26 mouse cellular contexts compared by ENCODE assay signal in the genomic region with DNA sequence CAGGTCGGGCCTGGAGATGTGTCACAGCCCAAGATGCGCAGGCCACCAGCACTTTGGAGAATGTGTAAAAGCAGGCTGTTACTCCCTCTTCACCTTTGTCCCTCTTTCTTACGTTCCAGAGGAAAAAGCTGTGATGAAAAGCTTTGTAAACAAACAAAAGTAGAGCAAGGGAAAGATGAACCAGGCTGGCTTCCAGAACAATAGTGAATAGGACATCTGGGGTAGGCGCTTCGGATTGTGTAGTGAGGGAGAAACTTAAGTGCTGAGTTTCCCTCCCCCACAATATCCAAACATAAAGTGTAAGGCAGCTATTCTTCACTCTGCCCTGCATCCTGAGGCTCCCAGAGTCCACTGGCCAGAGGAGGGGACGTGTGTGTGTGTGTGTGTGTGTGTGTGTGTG. TPM values are rescaled to one million over a fixed set of nuclear protein-coding genes. Genes with fewer than 3 reads are reported as not detected.
DNase-seq lines count a peak whose midpoint lies in the region; ATAC-seq and TF ChIP-seq lines count a peak whose summit lies in the region.
"Had no signal": no experiment of that assay in that cellular context is flagged by ENCODE, and none has a peak within 500 bp of the region (broad histone marks: within the 10 kb centered on the region; RNA-seq: fewer than 3 reads in every experiment).

No protein-coding gene starts in this region.

- no peak for ATAC-seq in hindbrain, embryonic 11.5 days (ENCODE audit: low FRiP score)
- no peak for ATAC-seq in hindbrain, embryonic 16.5 days
- ATAC-seq: activated CD4-positive, CD25-positive, alpha-beta regulatory T cell, adult 4 months; forebrain, postnatal 0 days; intestine, embryonic 16.5 days had no signal

- no peak overlapping the region for H3K4me2 ChIP-seq in hindbrain, embryonic 11.5 days (replicated peaks; ENCODE audit: low read depth, low read length)
- no peak overlapping the region for H3K4me2 ChIP-seq in hindbrain, embryonic 16.5 days (ENCODE audit: low read length)
- H3K4me2 ChIP-seq: heart, embryonic 13.5 days; limb, embryonic 13.5 days; liver, embryonic 11.5 days; stomach, embryonic 15.5 days had no signal

- H3K27ac ChIP-seq in hindbrain, embryonic 11.5 days (ENCODE audit: low read depth, low read length), result no peak overlapping the region
- H3K27ac ChIP-seq in hindbrain, embryonic 16.5 days (ENCODE audit: low read depth, low read length), result no peak overlapping the region
- H3K27ac ChIP-seq in layer of hippocampus, adult 2 months, result peak overlapping the region; percentile 28; the same call in 1 of the 2 replicates
- H3K27ac ChIP-seq in embryonic facial prominence, embryonic 10.5 days (replicated peaks), result peak overlapping the region; percentile 48; the same call in 1 of the 2 replicates
- H3K27ac ChIP-seq: heart, embryonic 13.5 days; limb, embryonic 13.5 days; stomach, embryonic 15.5 days had no signal

- no peaks in the 10 kb centered on the region for H3K9me3 ChIP-seq in hindbrain, embryonic 11.5 days (ENCODE audit: control insufficient read depth, low read length)
- H3K9me3 ChIP-seq in hindbrain, embryonic 16.5 days (ENCODE audit: control insufficient read depth, low read length), result no peaks in the 10 kb centered on the region
- no peaks in the 10 kb centered on the region for H3K9me3 ChIP-seq in embryonic facial prominence, embryonic 10.5 days
- H3K9me3 ChIP-seq: limb, embryonic 13.5 days; stomach, embryonic 15.5 days had no signal

- H3K9ac ChIP-seq in hindbrain, embryonic 11.5 days (ENCODE audit: low read depth, low read length), result no peak overlapping the region
- no peak overlapping the region for H3K9ac ChIP-seq in hindbrain, embryonic 16.5 days (ENCODE audit: low read depth, low read length)
- H3K9ac ChIP-seq: forebrain, postnatal 0 days; heart, embryonic 13.5 days; limb, embryonic 13.5 days; stomach, embryonic 15.5 days had no signal

- no peak overlapping the region for H3K4me3 ChIP-seq in hindbrain, embryonic 11.5 days (ENCODE audit: low read depth, low read length)
- H3K4me3 ChIP-seq in hindbrain, embryonic 16.5 days (ENCODE audit: low read length), result no peak overlapping the region
- no peak overlapping the region for H3K4me3 ChIP-seq in layer of hippocampus, adult 2 months
- H3K4me3 ChIP-seq in embryonic facial prominence, embryonic 10.5 days, result no peak overlapping the region
- H3K4me3 ChIP-seq: heart, embryonic 13.5 days; limb, embryonic 13.5 days; megakaryocyte, embryonic 14.5 days; stomach, embryonic 15.5 days had no signal

- H3K27me3 ChIP-seq in hindbrain, embryonic 11.5 days (ENCODE audit: control insufficient read depth, insufficient read depth, low read length), result no peaks in the 10 kb centered on the region
- no peaks in the 10 kb centered on the region for H3K27me3 ChIP-seq in hindbrain, embryonic 16.5 days (replicated peaks; ENCODE audit: control insufficient read depth, insufficient read depth, low read length)
- H3K27me3 ChIP-seq in embryonic facial prominence, embryonic 10.5 days (replicated peaks; ENCODE audit: low read depth, poor library complexity, severe bottlenecking), result no peaks in the 10 kb centered on the region
- H3K27me3 ChIP-seq: CH12.LX; heart, embryonic 13.5 days; limb, embryonic 13.5 days; megakaryocyte, embryonic 14.5 days; stomach, embryonic 15.5 days had no signal

- TF ChIP-seq CTCF in layer of hippocampus, adult 2 months (conservative IDR thresholded peaks at IDR 0.05), result no peak

- WGBS in hindbrain, embryonic 11.5 days, result 52% methylated on average over 6 of the region's 6 CpGs
- 46% methylated on average over 6 of the region's 6 CpGs for WGBS in hindbrain, embryonic 16.5 days
- WGBS in embryonic facial prominence, embryonic 10.5 days, result 45% methylated on average over 6 of the region's 6 CpGs

- H3K36me3 ChIP-seq in hindbrain, embryonic 11.5 days (ENCODE audit: control insufficient read depth, insufficient read depth, low read length), result no peaks in the 10 kb centered on the region
- H3K36me3 ChIP-seq in hindbrain, embryonic 16.5 days (ENCODE audit: control insufficient read depth, insufficient read depth, low read length), result no peaks in the 10 kb centered on the region
- H3K36me3 ChIP-seq in embryonic facial prominence, embryonic 10.5 days (replicated peaks), result no peaks in the 10 kb centered on the region
- H3K36me3 ChIP-seq: heart, embryonic 13.5 days; limb, embryonic 13.5 days; stomach, embryonic 15.5 days had no signal

- no peaks in the 10 kb centered on the region for H3K4me1 ChIP-seq in hindbrain, embryonic 11.5 days (replicated peaks; ENCODE audit: control insufficient read depth, insufficient read depth, low read length)
- no peaks in the 10 kb centered on the region for H3K4me1 ChIP-seq in hindbrain, embryonic 16.5 days (ENCODE audit: control insufficient read depth, insufficient read depth, low read depth, low read length)
- peaks cover 9% of the 10 kb centered on the region; the same call in 1 of the 2 replicates for H3K4me1 ChIP-seq in embryonic facial prominence, embryonic 10.5 days
- H3K4me1 ChIP-seq: heart, embryonic 13.5 days; limb, embryonic 13.5 days; megakaryocyte, embryonic 14.5 days; stomach, embryonic 15.5 days had no signal

- peak; percentile 7 for DNase-seq in embryo, embryonic 10.5 days (ENCODE audit: low spot score)
- DNase-seq in embryo, embryonic 9.5 days (ENCODE audit: extremely low spot score), result no peak
- peak; percentile 5 for DNase-seq in hindbrain, embryonic 11.5 days (ENCODE audit: low spot score)
- DNase-seq in layer of hippocampus, adult 2 months (ENCODE audit: low spot score in 2 of 2), result no peak
- no peak for DNase-seq in layer of hippocampus, postnatal 25 days (ENCODE audit: extremely low spot score in 1 of 2, low spot score in 1 of 2)
- no peak for DNase-seq in embryonic facial prominence, embryonic 10.5 days (ENCODE audit: low spot score)
- DNase-seq: adrenal gland, adult 8-10 months; cerebellum, adult 8-10 months; cerebellum, postnatal 25 days; forebrain, postnatal 0 days; gastrocnemius, postnatal 10 days; heart, postnatal 10 days; kidney, adult 9 months; lung, postnatal 4 days; midbrain, embryonic 14.5 days; right cerebral cortex, postnatal 25 days; thymus, postnatal 14 days had no signal

RNA-seq across cellular contexts. Expression of gene Slc1a3, which starts 31.0 kb away (rescaled TPM):
- 41.8 and 50.2 TPM in 2 replicates for polyA plus RNA-seq in hindbrain, embryonic 11.5 days (2014; fragmentation: Nextera tagmentation; extraction: Ambion mirVana)
- polyA plus RNA-seq in hindbrain, embryonic 16.5 days (2015; fragmentation: Nextera tagmentation; extraction: Ambion mirVana), result 256 and 264 TPM in 2 replicates
- total RNA-seq in layer of hippocampus, adult 2 months (2021), result 100 to 1,000 TPM; 388 to 405 TPM
- total RNA-seq in layer of hippocampus, postnatal 25 days (2021), result 100 to 1,000 TPM; 419 to 424 TPM
- polyA plus RNA-seq in embryonic facial prominence, embryonic 10.5 days (2016; fragmentation: Nextera tagmentation; extraction: Ambion mirVana), result 24.2 and 25.7 TPM in 2 replicates

Comparison
In these comparisons a context has a peak if more than half of its experiments do, and no peak if none do; other contexts are left out.
1. DNase-seq: peak in embryo, embryonic 10.5 days (single experiment) and hindbrain, embryonic 11.5 days (single experiment); none in embryo, embryonic 9.5 days (single experiment), layer of hippocampus, adult 2 months (0 of 2), layer of hippocampus, postnatal 25 days (0 of 2) and embryonic facial prominence, embryonic 10.5 days (single experiment).
2. H3K27ac ChIP-seq: peak in layer of hippocampus, adult 2 months (single experiment) and embryonic facial prominence, embryonic 10.5 days (single experiment); none in hindbrain, embryonic 11.5 days (single experiment) and hindbrain, embryonic 16.5 days (single experiment).